ENCODE assay signal across 21 mouse cellular contexts in genomic region chr3:40695162-40695561, GRCm38 (mm10). TPM values are rescaled to one million over a fixed set of nuclear protein-coding genes. Genes with fewer than 3 reads are reported as not detected.
"Had no signal": no experiment of that assay in that cellular context is flagged by ENCODE, and none has a peak within 500 bp of the region (broad histone marks: within the 10 kb centered on the region; RNA-seq: fewer than 3 reads in every experiment).

No protein-coding gene starts in this region.

- H3K4me3 ChIP-seq: layer of hippocampus, adult 2 months; limb, embryonic 10.5 days; limb, embryonic 13.5 days; liver, embryonic 12.5 days; liver, embryonic 15.5 days; midbrain, embryonic 12.5 days; midbrain, embryonic 15.5 days; neural tube, embryonic 13.5 days had no signal

- DNase-seq: layer of hippocampus, adult 9-11 months; right cerebral cortex, postnatal 4 days; thymus, adult 2 months; thymus, postnatal 14 days; thymus, postnatal 4 days had no signal

- H3K9ac ChIP-seq: limb, embryonic 13.5 days; liver, embryonic 12.5 days; liver, embryonic 15.5 days; lung, embryonic 14.5 days; midbrain, embryonic 12.5 days; midbrain, embryonic 15.5 days; neural tube, embryonic 13.5 days had no signal

- H3K27me3 ChIP-seq: limb, embryonic 13.5 days; liver, embryonic 12.5 days; liver, embryonic 15.5 days; midbrain, embryonic 12.5 days; midbrain, embryonic 15.5 days; neural tube, embryonic 13.5 days had no signal

- ATAC-seq: liver, embryonic 12.5 days; midbrain, embryonic 15.5 days had no signal

- H3K4me1 ChIP-seq: limb, embryonic 10.5 days; limb, embryonic 13.5 days; midbrain, embryonic 12.5 days; midbrain, embryonic 15.5 days; neural tube, embryonic 13.5 days had no signal

- H3K27ac ChIP-seq: kidney, postnatal 0 days; layer of hippocampus, adult 2 months; limb, embryonic 10.5 days; limb, embryonic 13.5 days; liver, embryonic 12.5 days; liver, embryonic 15.5 days; midbrain, embryonic 12.5 days; midbrain, embryonic 15.5 days; neural tube, embryonic 13.5 days; stomach, postnatal 0 days had no signal

- H3K9me3 ChIP-seq: limb, embryonic 10.5 days; limb, embryonic 13.5 days; liver, embryonic 12.5 days; liver, embryonic 15.5 days; midbrain, embryonic 12.5 days; midbrain, embryonic 15.5 days; neural tube, embryonic 13.5 days had no signal

- H3K36me3 ChIP-seq: liver, embryonic 12.5 days; liver, embryonic 15.5 days; midbrain, embryonic 15.5 days had no signal

RNA-seq across cellular contexts. Expression of gene Slc25a31, which starts 13.5 kb away (rescaled TPM):
- total RNA-seq: left cerebral cortex, adult 18-20 months; megakaryocyte, adult 5-6 weeks; neutrophil, adult 5-6 weeks had no signal
- polyA plus RNA-seq: large intestine, adult 2 months; lung, embryonic 14.5 days; stomach, embryonic 14.5 days; stomach, postnatal 0 days had no signal
